Mouse (Mus musculus) MEL (cell line): Measurements from ENCODE around the gene Tnks2.
A peak's percentile ranks its signal among the peaks of the same experiment; 100 is the strongest.

Source experiments
- CTCF ChIP-seq, 3 experiments: IDR thresholded peaks in 2 of 3; conservative IDR thresholded peaks in 1 of 3; 2 replicates each; pipeline ENCODE4 v1.5.1; 2011 to 2012; ENCODE audit warnings: low read length in 3 of 3, low read depth in 2 of 3, mild to moderate bottlenecking in 2 of 3, improper control_type of control experiment in 1 of 3, inconsistent platforms in 1 of 3, mixed read lengths in 1 of 3, moderate library complexity in 1 of 3; ENCODE audit not compliant: control insufficient read depth in 1 of 3, insufficient read depth in 1 of 3, poor library complexity in 1 of 3, severe bottlenecking in 1 of 3
- ELF1 ChIP-seq: IDR thresholded peaks from 2 replicates; pipeline ENCODE4 v1.6.1; 2014; ENCODE audit warnings: low read depth, mild to moderate bottlenecking, inconsistent platforms, low read length, improper control_type of control experiment, moderate library complexity
- EP300 ChIP-seq, 2 experiments: IDR thresholded peaks; 2 replicates each; pipeline ENCODE4 v1.6.1; 2011; ENCODE audit warnings: improper control_type of control experiment in 2 of 2, low read length in 2 of 2, low read depth in 1 of 2, mild to moderate bottlenecking in 1 of 2
- JUND ChIP-seq: IDR thresholded peaks from 2 replicates; pipeline ENCODE4 v1.6.1; 2011; ENCODE audit warnings: low read depth, mild to moderate bottlenecking, improper control_type of control experiment, low read length
- MAZ ChIP-seq: IDR thresholded peaks from 2 replicates; pipeline ENCODE4 v1.6.1; 2012; ENCODE audit warnings: low read depth, mild to moderate bottlenecking, inconsistent platforms, low read length, improper control_type of control experiment
- RCOR1 ChIP-seq: IDR thresholded peaks from 2 replicates; pipeline ENCODE4 v1.6.1; 2012; ENCODE audit warnings: low read depth, mild to moderate bottlenecking, inconsistent platforms, low read length, improper control_type of control experiment
- TCF12 ChIP-seq: IDR thresholded peaks from 2 replicates; pipeline ENCODE4 v1.6.1; 2014; ENCODE audit warnings: low read depth, mild to moderate bottlenecking, inconsistent platforms, low read length, improper control_type of control experiment, moderate library complexity

DNA sequence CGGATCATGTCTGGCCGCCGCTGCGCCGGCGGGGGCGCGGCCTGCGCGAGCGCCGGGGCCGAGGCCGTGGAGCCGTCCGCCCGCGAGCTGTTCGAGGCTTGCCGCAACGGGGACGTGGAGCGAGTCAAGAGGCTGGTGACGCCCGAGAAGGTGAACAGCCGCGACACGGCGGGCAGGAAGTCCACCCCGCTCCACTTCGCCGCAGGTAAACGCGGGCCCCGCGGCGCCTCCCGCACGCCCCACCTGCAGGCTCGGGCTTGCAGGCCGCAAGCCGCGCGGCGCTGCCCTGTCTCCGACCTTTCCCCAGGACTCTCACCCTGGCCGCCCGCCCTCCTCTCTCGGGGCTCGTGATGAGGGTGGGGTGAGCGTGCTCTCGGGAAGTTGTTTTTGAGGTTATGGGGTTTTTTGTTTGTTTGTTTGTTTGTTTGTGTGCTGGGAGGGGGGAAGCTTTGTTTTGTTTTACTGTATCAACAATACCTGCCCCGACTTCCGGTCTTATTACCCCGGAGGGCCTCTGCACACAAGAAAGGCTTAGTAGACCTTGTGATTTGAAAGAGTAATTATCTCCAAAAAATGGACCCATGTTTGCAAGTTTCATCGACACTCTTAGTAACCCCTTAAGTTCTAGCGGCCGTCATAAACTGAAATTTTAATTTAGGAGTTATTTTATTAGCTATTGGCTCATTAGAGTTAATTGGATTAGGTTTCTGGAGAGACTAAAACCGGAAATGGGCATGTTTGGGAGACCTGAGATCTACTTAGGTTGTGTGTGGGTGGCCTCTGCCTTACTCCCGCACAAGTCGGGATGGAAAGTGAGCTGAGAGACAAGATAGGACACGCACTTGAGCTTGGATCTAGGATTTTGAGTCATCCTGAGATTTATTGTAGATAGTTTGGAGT, 750 bp downstream of the Tnks2 start:
- TF ChIP-seq CTCF (IDR thresholded peaks at IDR 0.05 in 2 of 3, conservative IDR thresholded peaks at IDR 0.05 in 1 of 3; ENCODE audit: control insufficient read depth in 1 of 3, insufficient read depth in 1 of 3, low read depth in 2 of 3, low read length in 3 of 3, poor library complexity in 1 of 3, severe bottlenecking in 1 of 3) (no peak), RCOR1 (no peak), JUND (no peak), MAZ (peak; percentile 19; the same call in 1 of the 2 replicates), TCF12 (no peak), ELF1 (peak; percentile 32; the same call in 1 of the 2 replicates), EP300 (IDR thresholded peaks at IDR 0.05; ENCODE audit: low read depth in 1 of 2, low read length in 2 of 2) (no peak)
